Comparison of ENCODE assay signal across 15 mouse cellular contexts in the genomic region with DNA sequence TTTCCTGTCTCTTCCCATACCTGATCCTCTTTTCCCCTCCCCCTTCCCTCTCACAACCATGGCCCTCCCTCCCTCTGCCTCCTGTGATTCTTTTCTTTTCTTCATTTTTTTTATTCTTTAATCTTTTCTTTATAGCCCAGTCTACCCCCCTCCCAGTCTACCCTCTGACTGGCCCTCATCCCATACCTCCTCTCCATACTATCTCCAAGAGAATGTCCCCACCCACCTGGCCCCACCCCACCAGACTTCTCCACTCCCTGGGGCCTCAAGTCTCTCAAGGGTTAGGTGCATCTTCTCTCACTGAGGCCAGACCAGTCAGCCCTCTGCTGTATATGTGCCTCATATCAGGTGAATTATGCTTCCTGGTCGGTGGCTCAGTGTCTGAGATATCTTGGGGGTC.
"Had no signal": no experiment of that assay in that cellular context is flagged by ENCODE, and none has a peak within 500 bp of the region (broad histone marks: within the 10 kb centered on the region; RNA-seq: fewer than 3 reads in every experiment).

No protein-coding gene starts in this region.

- H3K9ac ChIP-seq: liver, embryonic 13.5 days; liver, embryonic 15.5 days; liver, postnatal 0 days; neural tube, embryonic 12.5 days had no signal

- DNase-seq: liver, embryonic 13.5 days; liver, postnatal 0 days; lung, adult 2 months; lung, postnatal 10 days; right cerebral cortex, postnatal 14 days; spleen, adult 18-20 months; thymus, adult 18-20 months; thymus, postnatal 14 days; thymus, postnatal 36 days had no signal

- H3K4me2 ChIP-seq: liver, embryonic 13.5 days; liver, embryonic 15.5 days; midbrain, embryonic 11.5 days; neural tube, embryonic 12.5 days had no signal

- H3K27ac ChIP-seq: liver, embryonic 13.5 days; liver, embryonic 15.5 days; macrophage; neural tube, embryonic 12.5 days had no signal

- H3K36me3 ChIP-seq: liver, embryonic 13.5 days; liver, embryonic 15.5 days; neural tube, embryonic 12.5 days had no signal

- H3K4me1 ChIP-seq: liver, embryonic 13.5 days; liver, embryonic 15.5 days; neural tube, embryonic 12.5 days had no signal

- H3K9me3 ChIP-seq: liver, embryonic 13.5 days; liver, embryonic 15.5 days; megakaryocyte, embryonic 14.5 days; neural tube, embryonic 12.5 days had no signal

- ATAC-seq: liver, postnatal 0 days; midbrain, embryonic 16.5 days had no signal

- H3K4me3 ChIP-seq: liver, embryonic 13.5 days; liver, embryonic 15.5 days; megakaryocyte, embryonic 14.5 days; neural tube, embryonic 12.5 days had no signal

- H3K27me3 ChIP-seq: liver, embryonic 13.5 days; liver, embryonic 15.5 days; megakaryocyte, embryonic 14.5 days; neural tube, embryonic 12.5 days had no signal
